Mouse (Mus musculus) gastrocnemius, postnatal 25 days (tissue): ENCODE measurements at regions not wholly inside any gene's neighbourhood (a gene's known extent, or its start where the extent isn't known, plus 50 kb on each side); places are given as distances from the start of the nearest gene placed in this dataset.
"Not testable (repeated sequence)": the region's sequence is repeated elsewhere in the genome, so short reads cannot be mapped to it uniquely, and the experiment has no call there.

Experiments used
- DNase-seq: peaks from one replicate; pipeline ENCODE4 v3.0.0; 2022

DNA sequence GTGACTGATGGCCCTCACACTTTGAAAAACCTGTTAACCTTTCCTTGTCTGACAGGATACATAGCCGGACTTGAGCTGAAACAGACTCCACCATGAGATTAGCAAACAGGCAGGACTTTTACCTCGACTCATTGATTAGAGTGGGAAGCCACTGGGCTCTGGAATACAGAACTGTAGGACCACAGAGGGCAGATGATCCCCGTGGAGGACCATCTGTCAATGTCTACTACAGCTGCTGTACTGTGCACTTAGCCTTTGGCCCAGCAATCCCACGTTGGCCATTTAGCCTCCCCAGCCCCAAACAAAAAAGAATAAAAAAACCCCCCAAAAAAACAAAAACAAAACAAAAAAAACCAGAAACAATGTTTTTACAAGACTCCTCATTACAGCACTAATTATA, 103.9 kb upstream of the Dazl start:
- DNase-seq = no peak

GRCm38 (mm10) chr17:50407249-50407990, 101.8 kb upstream of the Plcl2 start:
- no peak for DNase-seq

DNA sequence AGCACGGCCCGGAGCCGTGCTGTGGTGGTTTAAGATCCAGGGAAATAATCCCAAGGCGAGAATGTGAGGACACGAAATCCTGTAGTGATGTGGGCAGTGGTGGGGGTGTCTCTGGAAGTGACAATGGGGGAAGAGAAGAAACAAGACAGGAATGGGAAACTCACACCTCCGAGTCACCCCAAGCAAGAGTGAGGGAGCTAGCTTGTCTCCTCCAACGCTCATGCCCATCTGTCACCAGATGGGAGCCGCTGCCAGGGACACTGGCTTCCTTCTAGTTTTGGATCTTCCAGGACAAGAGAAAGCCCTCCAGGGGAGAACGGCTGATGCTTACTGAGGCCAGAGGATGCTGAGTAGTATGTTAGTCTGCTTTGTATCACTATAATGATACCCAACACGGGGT, 100.6 kb upstream of the Plcl2 start:
- no peak for DNase-seq

DNA sequence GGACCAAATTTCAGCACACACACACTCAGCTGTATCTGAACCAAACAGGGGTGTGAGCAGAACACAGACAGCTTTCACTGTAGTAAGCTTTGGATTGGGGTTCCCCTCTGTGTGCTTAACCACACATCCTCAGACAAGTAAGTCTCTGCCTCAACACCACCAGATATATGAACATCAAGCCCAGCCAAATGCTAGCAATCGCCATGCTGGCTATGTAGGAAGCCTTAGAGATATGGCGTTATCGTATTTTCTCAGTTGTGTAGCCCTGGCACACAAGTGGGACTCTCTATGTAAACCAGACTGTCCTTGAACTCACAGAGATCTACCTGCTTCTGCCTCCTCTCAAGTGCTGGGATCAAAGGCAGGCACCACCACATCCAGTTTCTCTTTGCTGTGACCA, 99.9 kb upstream of the Plcl2 start:
- no peak for DNase-seq

DNA sequence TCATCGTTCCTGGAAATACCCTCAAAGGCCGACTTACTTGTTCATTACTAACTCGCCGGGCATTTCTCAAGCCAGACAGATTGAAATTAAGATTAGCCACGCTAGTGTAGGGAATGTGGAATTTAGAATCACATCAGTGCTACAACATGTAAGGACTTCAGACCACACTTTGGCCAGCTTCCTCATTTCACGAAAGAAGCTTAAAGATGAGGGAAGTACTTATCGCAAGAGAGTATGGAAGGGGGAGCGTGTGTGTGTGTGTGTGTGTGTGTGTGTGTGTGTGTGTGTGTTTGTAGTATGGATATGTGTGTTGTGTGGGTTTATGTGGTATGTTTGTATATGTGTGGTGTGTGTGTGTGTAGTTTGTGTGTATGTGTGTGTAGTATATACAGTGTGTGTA, 99.3 kb upstream of the Plcl2 start:
- DNase-seq = no peak

- DNase-seq = no peak
These were observed 98.9 kb upstream of the Plcl2 start for GRCm38 (mm10) chr17:50410296-50410695.

- no peak for DNase-seq
These were observed 96.8 kb upstream of the Plcl2 start for GRCm38 (mm10) chr17:50412446-50412845.

GRCm38 (mm10) chr17:50413916-50414315, 95.3 kb upstream of the Plcl2 start:
- DNase-seq = no peak

DNA sequence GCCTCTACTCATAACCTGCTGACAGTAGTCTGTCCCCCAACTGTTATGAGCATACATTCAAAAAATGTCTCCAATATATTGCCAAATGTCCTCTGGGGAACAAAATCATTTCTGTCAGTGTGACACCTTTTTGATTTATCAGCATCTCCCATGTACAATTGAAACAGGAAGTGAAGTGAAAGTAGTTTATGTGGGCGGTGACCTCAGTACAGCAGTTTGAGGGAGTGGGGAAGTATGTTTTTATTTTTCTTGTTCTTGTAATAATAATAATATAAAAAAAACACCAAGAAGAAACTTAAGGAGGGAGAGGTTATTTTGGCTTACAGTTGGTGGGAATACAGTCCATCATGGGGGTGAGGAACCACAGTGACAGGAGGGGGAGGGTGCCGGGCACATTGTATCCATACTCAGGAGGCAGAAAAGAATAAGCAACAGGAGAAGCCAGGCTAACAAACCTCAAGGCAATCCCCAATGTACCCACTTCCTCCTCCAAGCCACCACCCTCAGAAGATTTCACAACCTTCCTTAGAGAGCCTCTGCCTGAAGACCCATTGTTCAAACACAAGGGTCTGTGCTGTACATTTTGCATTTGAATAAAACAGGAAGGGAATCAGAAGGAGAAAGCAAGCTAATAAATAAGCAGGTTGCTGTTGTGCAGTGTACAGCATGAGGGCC, 93.7 kb upstream of the Plcl2 start:
- DNase-seq = no peak

- DNase-seq = no peak
These were observed 93.1 kb upstream of the Plcl2 start for GRCm38 (mm10) chr17:50416119-50416518.

GRCm38 (mm10) chr17:50416538-50417113, 92.6 kb upstream of the Plcl2 start:
- DNase-seq = no peak

DNA sequence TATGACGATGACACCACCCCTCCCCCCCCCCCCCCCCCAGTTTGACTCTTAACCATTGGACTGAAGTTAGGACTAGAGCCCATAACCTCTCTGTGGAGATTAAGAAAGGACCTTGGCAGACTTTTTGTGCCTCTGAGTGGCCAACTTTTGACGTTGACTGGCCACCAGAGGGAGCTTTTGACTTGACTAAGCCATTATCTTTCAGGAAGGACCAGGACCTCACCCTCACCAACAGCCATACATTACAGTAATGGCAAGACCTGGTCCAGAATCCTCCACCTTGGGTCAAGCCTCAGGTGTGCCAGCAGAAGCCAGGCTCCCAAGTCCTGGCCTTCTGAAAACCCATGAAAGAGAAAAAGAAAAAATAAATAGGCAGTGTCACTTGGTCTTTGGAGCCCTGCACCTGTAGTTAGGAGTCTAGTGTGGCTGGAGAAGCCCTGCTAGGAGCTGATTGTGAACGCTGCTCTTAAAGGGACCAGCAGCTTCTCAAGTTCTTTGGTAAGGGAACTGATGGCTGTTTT, 90.3 kb upstream of the Plcl2 start:
- DNase-seq = peak; percentile 30

GRCm38 (mm10) chr17:50419551-50419950, 89.7 kb upstream of the Plcl2 start:
- not testable (repeated sequence) for DNase-seq

GRCm38 (mm10) chr17:50419966-50420365, 89.2 kb upstream of the Plcl2 start:
- DNase-seq = no peak

GRCm38 (mm10) chr17:50420690-50421089, 88.5 kb upstream of the Plcl2 start:
- DNase-seq = no peak

GRCm38 (mm10) chr17:50421476-50421875, 87.7 kb upstream of the Plcl2 start:
- DNase-seq = no peak

GRCm38 (mm10) chr17:50425110-50425509, 84.1 kb upstream of the Plcl2 start:
- no peak for DNase-seq

DNA sequence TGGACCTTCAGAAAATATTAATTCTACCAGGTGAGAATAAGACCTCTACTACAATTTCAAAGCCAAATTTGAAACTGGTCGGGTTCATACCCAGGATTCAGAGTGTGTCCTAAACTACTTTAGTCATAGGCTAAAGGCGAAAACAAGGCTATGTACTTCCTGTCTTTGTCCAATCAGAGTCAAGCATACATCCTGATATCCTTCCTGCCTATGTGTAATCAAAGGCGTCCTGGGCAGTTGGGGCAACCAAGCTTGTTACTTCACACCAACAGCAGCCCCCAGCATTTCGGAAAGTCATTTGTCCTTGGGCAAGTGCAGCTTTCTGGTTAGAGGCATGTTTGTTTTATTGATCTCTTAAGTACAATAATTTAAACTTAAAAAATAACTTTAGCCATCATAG, 83.7 kb upstream of the Plcl2 start:
- no peak for DNase-seq

- DNase-seq = no peak
These were observed 83.1 kb upstream of the Plcl2 start for GRCm38 (mm10) chr17:50426146-50426545.

- no peak for DNase-seq
These were observed 81.7 kb upstream of the Plcl2 start for GRCm38 (mm10) chr17:50427331-50428003.

DNA sequence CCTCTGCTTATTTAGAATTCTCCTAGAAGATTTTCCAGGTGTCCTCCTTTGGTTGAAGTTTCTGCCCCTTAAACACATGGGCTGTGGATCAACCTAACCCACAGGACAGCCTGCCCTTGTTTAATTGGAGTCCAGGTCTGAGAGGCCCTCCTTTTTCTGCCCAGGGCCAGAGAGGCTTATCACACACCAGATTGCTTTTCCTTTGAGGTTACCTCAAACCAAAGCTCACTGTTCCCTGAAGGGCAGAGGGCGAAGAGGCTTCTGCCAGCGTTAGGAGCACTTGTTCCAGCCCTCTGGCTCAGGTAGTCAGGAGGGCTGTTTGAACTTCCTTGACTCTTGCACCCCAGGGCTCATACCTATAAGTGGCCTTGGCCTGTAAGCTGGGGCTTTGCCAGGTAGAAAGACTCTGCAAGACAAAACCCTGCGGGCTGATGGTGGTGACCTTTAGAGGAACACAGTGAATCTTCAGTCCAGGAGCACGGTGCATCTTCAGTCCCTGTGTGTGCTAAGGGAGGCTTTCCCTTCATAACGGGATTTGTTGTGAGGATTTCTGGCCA, 81.1 kb upstream of the Plcl2 start:
- DNase-seq = no peak

GRCm38 (mm10) chr17:50432559-50432958, 76.6 kb upstream of the Plcl2 start:
- no peak for DNase-seq

DNA sequence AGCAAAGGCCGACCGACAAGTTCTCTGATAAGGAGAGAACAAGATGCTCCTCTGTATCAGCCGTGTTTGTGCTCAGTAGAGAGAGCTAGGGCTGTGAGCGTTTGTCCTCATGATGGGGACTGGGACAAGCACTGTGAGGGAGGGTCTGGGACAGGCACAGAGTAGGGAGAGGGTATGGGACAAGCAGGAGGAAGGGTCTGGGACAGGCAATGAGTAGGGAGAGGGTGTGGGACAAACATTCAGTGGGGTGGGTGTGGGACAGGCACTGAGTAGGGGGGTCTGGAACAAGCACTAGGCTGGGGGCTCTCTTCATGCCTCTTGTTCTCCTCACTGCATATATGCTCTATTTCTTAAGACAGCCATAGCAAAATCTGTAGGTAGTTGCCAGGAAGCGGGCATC, 70.2 kb upstream of the Plcl2 start:
- DNase-seq = no peak
